Mouse (Mus musculus): ENCODE results near the gene Saysd1. TPM values are rescaled to one million over a fixed set of nuclear protein-coding genes. Genes with fewer than 3 reads are reported as not detected.

Saysd1 gene
- total and polyA plus RNA-seq, 3 experiments: 2.8 to 7.9 (median 2.8) TPM

DNA sequence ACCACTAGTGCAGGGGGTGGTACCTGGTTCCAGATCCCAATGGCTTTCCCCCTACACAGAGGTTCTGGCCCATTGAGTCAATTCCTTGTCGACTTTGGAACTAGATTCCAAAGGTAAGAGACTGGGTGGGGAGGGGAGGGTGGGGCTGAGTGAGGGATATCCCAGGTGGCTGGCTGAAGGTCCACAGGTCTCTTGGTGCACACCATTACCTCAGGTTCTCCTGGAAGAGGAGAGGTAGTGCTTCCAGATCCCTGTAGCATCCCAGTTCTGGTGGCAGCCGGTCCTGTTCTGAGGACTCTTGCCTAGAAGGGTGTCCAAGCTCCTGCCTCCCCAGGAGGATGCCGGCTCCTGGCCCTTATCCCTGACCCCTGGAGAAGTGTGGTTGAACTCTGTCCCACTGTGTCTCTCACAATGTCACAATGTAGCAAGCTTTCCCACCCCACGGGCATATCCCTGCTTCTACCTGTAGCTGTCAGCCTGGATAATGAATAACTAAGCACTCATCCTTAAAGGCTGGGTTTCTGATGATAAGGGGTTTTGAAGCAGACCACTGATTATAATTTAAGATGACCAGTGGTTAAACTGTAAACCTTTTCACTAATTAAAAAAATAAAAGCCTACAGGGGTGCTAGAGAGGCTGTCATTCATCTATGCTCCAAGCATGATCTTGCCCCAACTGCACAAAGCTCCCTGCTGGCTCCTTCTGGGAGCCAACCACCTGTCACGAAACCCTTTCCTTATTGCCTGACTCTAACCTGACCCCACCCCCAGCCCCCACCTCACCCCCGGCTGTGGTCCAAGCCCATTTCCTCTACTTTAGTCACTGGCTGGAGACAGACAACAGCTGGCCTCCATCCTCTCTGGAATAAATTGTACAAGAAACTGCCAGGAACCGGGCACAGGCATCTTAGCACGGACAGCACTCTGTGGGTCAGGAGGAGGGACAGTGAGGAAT lies 20.7 kb upstream of the Saysd1 start:
- Histone ChIP-seq H3K4me1 (ENCODE audit: insufficient read depth, low read depth, low read length) (peaks cover 52% of the 10 kb centered on the region), H3K9me3 (replicated peaks) (no peaks in the 10 kb centered on the region), H3K27me3 (ENCODE audit: insufficient read depth, low read length) (no peaks in the 10 kb centered on the region), H3K4me3 (ENCODE audit: low read depth, low read length) (no peak overlapping the region), H3K36me3 (replicated peaks) (peaks cover 86% of the 10 kb centered on the region)
- ATAC-seq (ENCODE audit: extremely low read depth, insufficient number of reproducible peaks, low FRiP score, poor library complexity, severe bottlenecking): no peak
- TF ChIP-seq POLR2AphosphoS5 (IDR thresholded peaks at IDR 0.05; ENCODE audit: insufficient replicate concordance, low read depth, low read length) (no peak), TAL1 (conservative IDR thresholded peaks at IDR 0.05; ENCODE audit: low read depth, low read length) (no peak), GATA2 (IDR thresholded peaks at IDR 0.05; ENCODE audit: borderline replicate concordance, low read depth, low read length) (no peak), CTCF (IDR thresholded peaks at IDR 0.05; ENCODE audit: low read depth, low read length) (no peak), GATA1 (IDR thresholded peaks at IDR 0.05; ENCODE audit: borderline replicate concordance, low read length) (no peak)
- DNase-seq (ENCODE audit: low spot score): no peak

- H3K36me3 ChIP-seq (replicated peaks): peaks cover 77% of the 10 kb centered on the region
- TF ChIP-seq GATA2 (IDR thresholded peaks at IDR 0.05; ENCODE audit: borderline replicate concordance, low read depth, low read length) (no peak), GATA1 (IDR thresholded peaks at IDR 0.05; ENCODE audit: borderline replicate concordance, low read length) (no peak), TAL1 (conservative IDR thresholded peaks at IDR 0.05; ENCODE audit: low read depth, low read length) (no peak), CTCF (IDR thresholded peaks at IDR 0.05; ENCODE audit: low read depth, low read length) (no peak), POLR2AphosphoS5 (IDR thresholded peaks at IDR 0.05; ENCODE audit: insufficient replicate concordance, low read depth, low read length) (no peak)
Observed at GRCm38 (mm10) chr14:20157595-20157994, 19.3 kb upstream of the Saysd1 start.

DNA sequence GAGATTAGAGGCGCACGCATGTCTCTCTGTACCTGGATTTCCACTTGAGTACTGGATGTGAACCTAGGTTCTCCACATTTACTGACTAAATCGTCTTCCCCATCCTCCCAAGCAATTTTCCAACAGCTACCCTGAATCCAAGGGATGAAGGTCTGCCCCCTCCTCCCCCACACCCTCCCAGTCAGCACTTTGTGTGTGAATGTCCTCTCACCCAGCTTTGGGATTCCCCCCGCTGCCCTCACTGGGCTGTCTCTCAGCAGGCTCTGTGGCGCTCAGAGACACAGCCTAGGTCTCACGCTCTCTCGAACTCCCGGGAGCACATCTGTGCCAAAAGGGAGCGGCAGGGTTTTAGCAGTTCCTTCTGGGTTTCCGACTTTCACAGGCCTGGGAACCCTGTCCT lies 17.4 kb upstream of the Saysd1 start:
- ATAC-seq (ENCODE audit: extremely low read depth, insufficient number of reproducible peaks, low FRiP score, poor library complexity, severe bottlenecking) (no peak), DNase-seq (ENCODE audit: low spot score) (no peak)
- H3K27me3 ChIP-seq (ENCODE audit: insufficient read depth, low read length): no peaks in the 10 kb centered on the region
- H3K4me3 ChIP-seq (ENCODE audit: low read depth, low read length): no peak overlapping the region
- H3K9me3 ChIP-seq (replicated peaks): no peaks in the 10 kb centered on the region
- no peak for TF ChIP-seq CTCF (IDR thresholded peaks at IDR 0.05; ENCODE audit: low read depth, low read length)
- TF ChIP-seq POLR2AphosphoS5 (IDR thresholded peaks at IDR 0.05; ENCODE audit: insufficient replicate concordance, low read depth, low read length): no peak
- TF ChIP-seq GATA1 (IDR thresholded peaks at IDR 0.05; ENCODE audit: borderline replicate concordance, low read length): no peak
- no peak for TF ChIP-seq GATA2 (IDR thresholded peaks at IDR 0.05; ENCODE audit: borderline replicate concordance, low read depth, low read length)
- no peak for TF ChIP-seq TAL1 (conservative IDR thresholded peaks at IDR 0.05; ENCODE audit: low read depth, low read length)
- H3K36me3 ChIP-seq (replicated peaks): peaks cover 76% of the 10 kb centered on the region
- peaks cover 45% of the 10 kb centered on the region for H3K4me1 ChIP-seq (ENCODE audit: insufficient read depth, low read depth, low read length)

More at GRCm38 (mm10) chr14:20157595-20157994, 19.3 kb upstream of the Saysd1 start:
- H3K9me3 ChIP-seq (replicated peaks): no peaks in the 10 kb centered on the region
- no peak for ATAC-seq (ENCODE audit: extremely low read depth, insufficient number of reproducible peaks, low FRiP score, poor library complexity, severe bottlenecking)
- no peak overlapping the region for H3K4me3 ChIP-seq (ENCODE audit: low read depth, low read length)
- H3K4me1 ChIP-seq (ENCODE audit: insufficient read depth, low read depth, low read length): peaks cover 48% of the 10 kb centered on the region
- DNase-seq (ENCODE audit: low spot score): no peak
- H3K27me3 ChIP-seq (ENCODE audit: insufficient read depth, low read length): no peaks in the 10 kb centered on the region

DNA sequence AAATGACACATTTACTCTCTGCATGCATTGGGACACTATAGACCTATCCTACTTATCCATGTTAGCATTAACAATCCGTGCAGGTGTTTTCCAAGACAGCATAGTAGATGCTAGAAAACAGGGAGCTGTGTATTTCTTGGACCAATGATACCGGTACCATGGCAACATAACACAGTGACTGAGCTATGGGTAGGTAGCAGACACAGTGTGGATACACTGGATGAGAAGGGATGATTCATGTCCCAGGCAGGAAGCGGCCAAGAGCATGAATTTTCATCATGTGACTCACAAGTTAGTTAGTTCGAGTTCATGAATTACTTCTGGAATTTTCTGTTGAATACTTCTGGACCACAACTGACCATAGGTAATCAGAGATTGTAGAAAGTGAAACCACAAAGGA lies 16.6 kb upstream of the Saysd1 start:
- no peak for ATAC-seq (ENCODE audit: extremely low read depth, insufficient number of reproducible peaks, low FRiP score, poor library complexity, severe bottlenecking)
- Histone ChIP-seq H3K4me1 (ENCODE audit: insufficient read depth, low read depth, low read length) (peaks cover 47% of the 10 kb centered on the region), H3K4me3 (ENCODE audit: low read depth, low read length) (no peak overlapping the region), H3K27me3 (ENCODE audit: insufficient read depth, low read length) (no peaks in the 10 kb centered on the region), H3K36me3 (replicated peaks) (peaks cover 77% of the 10 kb centered on the region), H3K9me3 (replicated peaks) (no peaks in the 10 kb centered on the region)
- TF ChIP-seq GATA1 (IDR thresholded peaks at IDR 0.05; ENCODE audit: borderline replicate concordance, low read length) (no peak), TAL1 (conservative IDR thresholded peaks at IDR 0.05; ENCODE audit: low read depth, low read length) (no peak), POLR2AphosphoS5 (IDR thresholded peaks at IDR 0.05; ENCODE audit: insufficient replicate concordance, low read depth, low read length) (no peak), CTCF (IDR thresholded peaks at IDR 0.05; ENCODE audit: low read depth, low read length) (no peak), GATA2 (IDR thresholded peaks at IDR 0.05; ENCODE audit: borderline replicate concordance, low read depth, low read length) (no peak)
- no peak for DNase-seq (ENCODE audit: low spot score)

GRCm38 (mm10) chr14:20154245-20154644 lies 15.9 kb upstream of the Saysd1 start:
- Histone ChIP-seq H3K4me1 (ENCODE audit: insufficient read depth, low read depth, low read length) (peaks cover 51% of the 10 kb centered on the region), H3K36me3 (replicated peaks) (peaks cover 78% of the 10 kb centered on the region), H3K4me3 (ENCODE audit: low read depth, low read length) (no peak overlapping the region), H3K27me3 (ENCODE audit: insufficient read depth, low read length) (no peaks in the 10 kb centered on the region), H3K9me3 (replicated peaks) (no peaks in the 10 kb centered on the region)
- TF ChIP-seq POLR2AphosphoS5 (IDR thresholded peaks at IDR 0.05; ENCODE audit: insufficient replicate concordance, low read depth, low read length) (no peak), GATA2 (IDR thresholded peaks at IDR 0.05; ENCODE audit: borderline replicate concordance, low read depth, low read length) (no peak), GATA1 (IDR thresholded peaks at IDR 0.05; ENCODE audit: borderline replicate concordance, low read length) (no peak), TAL1 (conservative IDR thresholded peaks at IDR 0.05; ENCODE audit: low read depth, low read length) (no peak), CTCF (IDR thresholded peaks at IDR 0.05; ENCODE audit: low read depth, low read length) (no peak)
- ATAC-seq (ENCODE audit: extremely low read depth, insufficient number of reproducible peaks, low FRiP score, poor library complexity, severe bottlenecking): no peak
- DNase-seq (ENCODE audit: low spot score): no peak

Data from G1E (cell line).